Mouse (Mus musculus): ENCODE results near the gene Ebp.

GRCm38 (mm10) chrX:8164471-8164870, 28.8 kb downstream of the Ebp start:
- no peak for TF ChIP-seq USF2 (conservative IDR thresholded peaks at IDR 0.05; ENCODE audit: low read depth, low read length)
- TF ChIP-seq PAX5 (IDR thresholded peaks at IDR 0.05; ENCODE audit: low read length) = no peak
- no peak for TF ChIP-seq ZC3H11A (IDR thresholded peaks at IDR 0.05; ENCODE audit: low read depth, low read length)
- no peak for TF ChIP-seq MYC (IDR thresholded peaks at IDR 0.05; ENCODE audit: low read depth, low read length)
- no peak for TF ChIP-seq POLR2A (IDR thresholded peaks at IDR 0.05; ENCODE audit: low read depth, low read length)
- TF ChIP-seq HCFC1 (IDR thresholded peaks at IDR 0.05; ENCODE audit: low read depth, low read length) = no peak
- no peak for TF ChIP-seq CHD2 (IDR thresholded peaks at IDR 0.05; ENCODE audit: low read length)
- TF ChIP-seq ELF1 (IDR thresholded peaks at IDR 0.05; ENCODE audit: low read depth, low read length) = no peak
- TF ChIP-seq SMC3 (IDR thresholded peaks at IDR 0.05; ENCODE audit: low read depth, low read length) = no peak
- TF ChIP-seq MAFK (IDR thresholded peaks at IDR 0.05; ENCODE audit: insufficient replicate concordance, low read length) = no peak
- no peak for TF ChIP-seq MAX (IDR thresholded peaks at IDR 0.05; ENCODE audit: low read length)
- no peak for TF ChIP-seq GABPA (IDR thresholded peaks at IDR 0.05; ENCODE audit: insufficient replicate concordance, low read depth, low read length)
- TF ChIP-seq KAT2A (IDR thresholded peaks at IDR 0.05; ENCODE audit: insufficient replicate concordance, low read length) = no peak
